8 mouse cellular contexts compared by ENCODE assay signal in the genomic region with DNA sequence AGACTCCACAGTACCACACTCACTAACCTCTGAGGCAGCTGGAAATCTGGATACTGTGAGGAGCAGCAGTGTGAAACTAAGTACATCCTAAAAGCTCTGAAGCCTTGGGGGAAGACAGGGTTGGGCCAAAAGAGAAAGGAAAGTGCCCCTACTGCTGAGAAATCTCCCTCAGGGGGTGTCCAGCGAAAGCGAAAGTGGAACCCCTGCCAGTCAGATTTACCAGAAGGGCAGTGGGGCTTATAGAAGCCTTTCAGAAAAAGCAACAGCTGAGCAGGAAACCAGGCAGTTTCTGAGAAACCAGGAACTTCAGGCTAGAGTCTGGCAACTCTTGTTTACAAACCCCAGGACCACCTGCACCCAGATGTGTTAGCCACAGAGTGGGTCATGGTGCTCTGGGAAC.
DNase-seq lines count a peak whose midpoint lies in the region.

No protein-coding gene starts in this region.

- WGBS in limb, embryonic 10.5 days = 65% methylated on average over 2 of the region's 2 CpGs

- peak; percentile 27 for DNase-seq in ovary, postnatal 36 days (ENCODE audit: low spot score)
- DNase-seq in ovary, adult 18-20 months (ENCODE audit: low spot score) = no peak
- peak; percentile 8 to 21 for DNase-seq in gastrocnemius, postnatal 36 days
- peak; percentile 23 for DNase-seq in limb, embryonic 10.5 days (ENCODE audit: low spot score)
- peak; percentile 51 to 61 for DNase-seq in spleen, adult 18-20 months
- DNase-seq in cerebellum, adult 9-10 months = no peak
- DNase-seq in neural tube, embryonic 10.5 days (ENCODE audit: extremely low spot score, low spot score) = no peak
- DNase-seq in cerebellum, postnatal 25 days = no peak

- intact Hi-C loops in gastrocnemius, postnatal 36 days (cut with DNase I) = no loop called here

- H3K4me1 ChIP-seq in limb, embryonic 10.5 days = peaks cover 6% of the 10 kb centered on the region; the same call in 1 of the 2 replicates

- H3K27ac ChIP-seq in limb, embryonic 10.5 days = peak overlapping the region; percentile 54; the same call in 1 of the 2 replicates

- H3K4me3 ChIP-seq in limb, embryonic 10.5 days = no peak overlapping the region

- no peaks in the 10 kb centered on the region for H3K9me3 ChIP-seq in limb, embryonic 10.5 days (replicated peaks)

- H3K27me3 ChIP-seq in limb, embryonic 10.5 days (ENCODE audit: low read depth, poor library complexity, severe bottlenecking) = no peaks in the 10 kb centered on the region

- no peaks in the 10 kb centered on the region for H3K36me3 ChIP-seq in limb, embryonic 10.5 days

Comparison
In these comparisons a context has a peak if more than half of its experiments do, and no peak if none do; other contexts are left out.
1. DNase-seq: peak in ovary, postnatal 36 days (single experiment), gastrocnemius, postnatal 36 days (2 of 2), limb, embryonic 10.5 days (single experiment) and spleen, adult 18-20 months (2 of 2); none in ovary, adult 18-20 months (single experiment), cerebellum, adult 9-10 months (single experiment), neural tube, embryonic 10.5 days (single experiment) and cerebellum, postnatal 25 days (0 of 2).